Mouse (Mus musculus) cortical plate, adult 2 months (tissue): ENCODE data around the gene Fam107a. TPM values are rescaled to one million over a fixed set of nuclear protein-coding genes. Genes with fewer than 3 reads are reported as not detected.

Experiments used
- H3K27ac ChIP-seq: fragments of 200-500 bp; 2 replicates; pipeline ENCODE4 v1.5.1; 2012; ENCODE audit warnings: low read length, control low read depth, inconsistent platforms; ENCODE audit not compliant: insufficient read depth
- H3K4me1 ChIP-seq: fragments of 200-500 bp; 2 replicates; pipeline ENCODE4 v1.6.1; 2011; ENCODE audit warnings: low read length; ENCODE audit not compliant: control insufficient read depth, insufficient read depth
- H3K4me3 ChIP-seq: fragments of 200-500 bp; 2 replicates; pipeline ENCODE4 v1.5.1; 2011; ENCODE audit warnings: mild to moderate bottlenecking, low read length, control low read depth; ENCODE audit not compliant: insufficient read depth
- CTCF ChIP-seq: fragments of 200-500 bp; IDR thresholded peaks from 2 replicates; pipeline ENCODE4 v1.5.1; 2011; ENCODE audit warnings: mild to moderate bottlenecking, control low read depth, low read length; ENCODE audit not compliant: insufficient read depth; ENCODE audit errors: extremely low read depth
- POLR2A ChIP-seq: fragments of 200-500 bp; IDR thresholded peaks from 2 replicates; pipeline ENCODE4 v1.6.1; 2011; ENCODE audit warnings: mild to moderate bottlenecking, low read length, control low read depth; ENCODE audit not compliant: insufficient read depth; ENCODE audit errors: extremely low read depth
- polyA plus RNA-seq: library from polyadenylated mRNA; depleted of rRNA; stranded (reverse); fragments of >200 nt; gene quantifications from 2 replicates; pipeline ENCODE4 v1.2.3, GENCODE M21; 2012

Gene Fam107a
- polyA plus RNA-seq, 1 experiment: 498 TPM

DNA sequence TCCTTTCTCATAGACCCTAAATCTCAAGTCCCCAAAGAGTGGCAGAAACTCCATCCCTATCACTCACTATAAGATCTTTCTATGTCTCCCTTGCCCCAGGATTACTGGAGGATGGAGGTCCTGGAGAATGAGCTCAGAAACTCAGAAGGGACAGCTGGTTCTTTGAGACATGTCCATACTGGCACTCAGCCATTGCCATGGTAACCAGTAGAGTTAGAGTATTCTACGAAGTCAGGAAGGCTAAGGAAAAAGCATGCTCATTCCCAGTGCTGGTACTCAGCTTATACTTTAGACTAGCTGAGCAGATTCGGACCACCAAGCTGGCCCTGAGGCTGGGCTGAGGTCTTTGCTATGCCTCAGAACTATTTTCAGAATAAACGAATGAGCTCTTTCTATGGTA is 16.7 kb upstream of the Fam107a start:
- Histone ChIP-seq H3K27ac (no peak overlapping the region), H3K4me1 (peaks cover 3% of the 10 kb centered on the region), H3K4me3 (no peak overlapping the region)
- no peak for TF ChIP-seq CTCF
- no peak for TF ChIP-seq POLR2A

DNA sequence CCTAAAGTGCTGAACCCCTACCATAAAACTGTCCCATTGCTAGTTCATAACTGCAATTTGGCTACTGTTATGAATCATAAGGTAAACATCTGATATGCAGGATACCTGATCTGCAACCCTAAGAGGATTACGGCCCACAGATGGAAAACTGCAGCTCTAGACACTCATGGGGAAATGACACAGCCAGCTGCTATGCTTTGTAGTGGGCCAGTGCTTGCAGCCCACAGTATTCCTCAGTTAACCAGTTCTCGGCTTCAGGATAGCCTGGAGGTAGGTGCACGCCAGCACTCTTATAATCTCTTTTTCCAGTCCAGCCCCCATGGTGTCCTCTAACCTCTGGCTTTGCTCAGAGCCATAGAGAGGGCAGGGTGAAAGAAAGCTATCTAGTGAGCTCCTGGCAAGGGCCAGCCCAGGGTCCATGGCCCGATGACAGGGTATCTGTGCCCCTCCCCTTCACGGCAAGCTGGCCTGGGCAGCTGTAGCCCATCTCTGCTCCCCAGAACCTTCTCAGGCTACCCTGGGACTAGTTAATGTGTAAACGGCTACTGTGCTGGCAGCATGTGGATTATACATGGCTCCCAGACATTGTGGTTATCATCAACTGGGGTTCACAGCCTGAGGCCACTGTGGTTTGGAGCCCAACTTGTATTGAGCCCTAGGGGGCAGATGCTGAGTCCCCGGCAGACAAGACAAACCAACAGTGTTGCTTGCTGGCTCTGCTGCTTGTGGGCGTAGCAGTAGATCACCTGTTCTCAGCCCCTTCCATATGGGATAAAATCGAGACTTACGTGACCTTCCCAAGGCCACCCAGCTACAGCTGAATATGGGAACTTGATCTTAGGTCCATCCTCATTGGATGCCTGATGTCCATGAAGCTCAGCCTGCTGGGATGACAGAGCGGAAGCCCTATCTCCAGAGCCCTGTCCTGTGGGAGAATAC is 14.8 kb upstream of the Fam107a start:
- Histone ChIP-seq H3K4me3 (no peak overlapping the region), H3K4me1 (peaks cover 3% of the 10 kb centered on the region), H3K27ac (no peak overlapping the region)
- TF ChIP-seq CTCF (no peak), POLR2A (no peak)

DNA sequence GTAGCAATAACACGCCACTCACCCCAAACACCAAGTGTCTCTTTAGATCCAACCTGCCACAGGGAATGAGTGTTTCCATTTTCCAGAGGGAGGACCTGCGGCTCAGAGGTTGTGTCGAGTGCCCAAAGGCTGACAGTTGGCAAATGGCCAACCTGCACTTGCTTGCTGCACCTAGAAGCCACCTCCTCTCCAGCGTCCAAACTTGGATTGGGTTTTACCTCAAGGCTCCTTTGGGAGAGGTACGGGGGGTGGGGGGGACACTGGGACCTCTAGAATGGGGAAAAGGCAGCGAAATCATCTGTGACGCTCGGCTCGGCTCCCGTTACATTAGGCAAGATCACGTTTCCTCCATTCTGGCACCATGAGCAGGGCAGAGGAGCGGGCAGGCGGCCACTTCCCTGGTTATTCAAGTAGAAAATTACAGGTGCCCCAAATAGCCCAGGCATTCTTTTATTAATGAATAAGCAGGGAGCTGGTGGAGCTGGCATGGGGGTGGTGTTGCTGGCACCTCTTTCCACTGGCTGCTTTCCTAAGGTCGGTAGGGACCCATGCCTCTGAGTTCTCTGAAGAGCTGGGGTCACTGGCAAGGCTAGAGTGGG is 13.6 kb upstream of the Fam107a start:
- TF ChIP-seq CTCF (no peak), POLR2A (no peak)
- H3K27ac ChIP-seq: no peak overlapping the region
- peaks cover 3% of the 10 kb centered on the region for H3K4me1 ChIP-seq
- no peak overlapping the region for H3K4me3 ChIP-seq

DNA sequence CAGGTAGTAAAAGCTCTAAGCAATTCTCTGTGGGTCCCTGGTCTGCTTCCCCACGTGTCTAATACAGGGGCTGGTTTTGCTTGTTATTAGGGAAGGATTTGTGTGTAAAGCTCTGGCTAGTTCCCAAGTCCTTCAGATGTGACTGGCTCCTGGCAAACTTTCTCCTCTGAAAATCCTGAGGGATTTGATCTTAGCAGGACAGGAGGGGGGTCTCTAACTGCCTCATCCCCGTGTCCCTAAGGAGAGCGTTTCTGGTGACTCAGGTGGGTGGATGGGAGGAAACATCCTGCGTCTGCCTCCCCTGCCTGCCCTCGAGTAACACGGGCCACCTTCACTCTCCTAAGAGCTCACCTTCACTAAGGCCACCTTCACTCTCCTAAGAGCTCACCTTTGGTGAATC is 12.6 kb upstream of the Fam107a start:
- Histone ChIP-seq H3K27ac (no peak overlapping the region), H3K4me3 (no peak overlapping the region), H3K4me1 (peaks cover 3% of the 10 kb centered on the region)
- TF ChIP-seq POLR2A (no peak), CTCF (no peak)

DNA sequence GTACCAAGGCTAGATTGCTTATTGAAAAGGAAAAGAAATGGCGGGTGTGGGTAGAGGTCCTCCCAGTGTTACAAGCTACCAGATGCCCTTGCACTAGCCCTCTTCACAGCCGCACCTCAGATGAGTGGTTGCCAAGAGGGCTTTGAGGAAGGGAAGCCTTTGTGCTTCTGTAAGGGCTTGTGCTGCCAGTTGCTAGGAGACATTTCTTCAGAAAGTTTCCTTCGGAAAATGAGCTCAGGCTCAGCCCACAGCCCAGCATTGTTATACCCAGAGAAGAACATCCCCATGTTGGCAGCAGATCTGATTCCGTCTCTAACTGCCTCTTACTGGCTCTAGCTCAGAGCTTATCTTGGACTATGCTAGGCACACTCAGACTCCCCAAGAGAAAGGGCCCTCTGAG is 11.7 kb upstream of the Fam107a start:
- Histone ChIP-seq H3K27ac (no peak overlapping the region), H3K4me1 (peaks cover 3% of the 10 kb centered on the region), H3K4me3 (no peak overlapping the region)
- TF ChIP-seq POLR2A: no peak
- TF ChIP-seq CTCF: no peak

DNA sequence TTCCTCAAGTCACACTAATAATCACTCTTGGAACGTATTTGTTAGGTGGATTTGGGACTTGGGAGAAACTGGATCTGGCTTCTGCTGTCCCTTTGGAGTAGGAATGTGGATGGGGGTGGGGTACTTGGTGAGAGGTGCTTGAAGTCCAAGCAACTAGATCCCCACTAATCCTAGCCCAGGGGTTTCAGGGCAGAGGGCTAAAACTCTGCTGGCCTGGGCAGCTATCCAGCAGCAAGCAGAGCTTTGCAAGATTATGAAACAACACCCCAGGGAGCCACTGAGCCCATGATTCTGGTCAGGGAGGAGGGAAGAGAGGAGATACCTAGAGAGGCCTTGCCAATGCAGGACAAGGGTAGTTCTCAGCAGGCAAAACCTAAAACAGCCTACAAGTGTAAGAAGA is 9.5 kb upstream of the Fam107a start:
- Histone ChIP-seq H3K4me1 (peaks cover 3% of the 10 kb centered on the region), H3K4me3 (no peak overlapping the region), H3K27ac (peak overlapping the region; percentile 83)
- no peak for TF ChIP-seq CTCF
- no peak for TF ChIP-seq POLR2A

DNA sequence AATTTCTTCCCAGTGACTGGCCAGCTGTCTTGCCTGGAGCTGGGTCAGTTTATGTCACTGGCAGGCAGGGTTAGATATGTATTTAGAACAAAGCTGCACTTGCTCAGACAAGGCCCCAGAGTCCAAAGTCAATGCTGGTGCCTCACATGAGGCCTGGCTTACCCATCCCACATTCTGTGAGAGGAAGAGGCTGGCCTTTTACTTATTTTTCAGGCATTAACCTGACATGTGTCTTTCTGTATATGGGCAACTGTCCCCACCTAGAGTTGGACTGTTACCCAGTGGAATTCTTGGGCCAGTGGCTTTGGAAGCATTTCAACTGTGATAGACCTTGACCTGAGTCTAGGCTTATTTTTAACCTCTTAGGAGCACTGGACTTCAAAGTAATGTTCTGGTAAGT is 9.1 kb upstream of the Fam107a start:
- TF ChIP-seq POLR2A (no peak), CTCF (no peak)
- Histone ChIP-seq H3K4me3 (no peak overlapping the region), H3K4me1 (peaks cover 3% of the 10 kb centered on the region), H3K27ac (peak overlapping the region; percentile 83; the same call in 1 of the 2 replicates)

DNA sequence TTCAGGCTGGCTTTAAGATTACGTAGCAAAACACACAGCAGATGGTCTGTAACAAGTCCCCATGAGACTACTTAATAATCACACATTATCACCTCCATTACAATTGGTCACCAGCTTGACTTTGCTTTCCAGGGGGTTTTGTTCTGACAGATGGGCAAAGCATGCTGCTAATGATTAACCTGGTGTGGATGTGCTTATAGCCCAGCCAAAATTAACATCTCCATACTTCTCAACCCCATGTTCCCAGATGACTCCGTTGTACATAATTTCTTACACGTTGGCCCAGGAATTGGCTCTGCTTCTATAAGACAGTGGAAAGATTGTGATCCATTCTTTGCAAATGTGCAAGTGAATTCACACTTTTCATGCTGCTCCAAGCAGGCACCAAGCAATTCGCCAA is 7.9 kb upstream of the Fam107a start:
- H3K27ac ChIP-seq: no peak overlapping the region
- no peak for TF ChIP-seq POLR2A
- TF ChIP-seq CTCF: no peak

DNA sequence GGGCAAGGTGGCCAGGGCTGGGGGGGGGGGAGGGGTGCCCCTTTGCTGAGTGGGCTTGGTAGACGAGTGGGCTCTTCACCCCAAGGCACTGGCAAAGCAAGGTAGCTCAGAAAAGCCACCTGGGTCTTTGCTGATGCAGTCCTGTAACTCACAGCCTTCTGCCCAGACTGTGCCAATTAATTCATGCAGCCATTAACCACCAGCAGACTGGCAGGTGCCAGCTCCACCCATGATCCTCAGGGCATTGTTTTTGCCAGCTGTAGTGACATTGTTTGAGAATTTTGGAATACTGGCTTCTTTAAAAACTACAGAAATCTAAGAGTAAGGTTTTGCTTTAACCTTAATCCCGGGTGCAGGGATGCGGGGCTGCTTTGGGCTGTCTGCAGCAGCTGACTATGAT is 2.7 kb upstream of the Fam107a start:
- Histone ChIP-seq H3K4me3 (no peak overlapping the region), H3K4me1 (no peaks in the 10 kb centered on the region), H3K27ac (no peak overlapping the region)
- TF ChIP-seq CTCF: no peak
- TF ChIP-seq POLR2A: no peak

More for the DNA sequence above, 7.9 kb upstream of the Fam107a start:
- Histone ChIP-seq H3K4me1 (peaks cover 3% of the 10 kb centered on the region), H3K4me3 (no peak overlapping the region)
